Mouse (Mus musculus): ENCODE data around the gene Arhgef26.

- no peak for TF ChIP-seq CTCF (IDR thresholded peaks at IDR 0.05; ENCODE audit: borderline replicate concordance, insufficient read depth, low read depth, low read length)
- no peak for TF ChIP-seq POLR2A (IDR thresholded peaks at IDR 0.05; ENCODE audit: borderline replicate concordance, insufficient read depth, low read length)
These were observed 36.7 kb downstream of the Arhgef26 start for GRCm38 (mm10) chr3:62374831-62375230.

Data from cerebellum, adult 2 months (tissue).